Mouse (Mus musculus): ENCODE measurements around the gene Zfp184. TPM values are rescaled to one million over a fixed set of nuclear protein-coding genes. Genes with fewer than 3 reads are reported as not detected.

Gene Zfp184
- polyA plus RNA-seq, 1 experiment = 14.5 TPM

- DNase-seq (ENCODE audit: low read depth) = peak; percentile 62
- TF ChIP-seq POLR2A (IDR thresholded peaks at IDR 0.05; ENCODE audit: borderline replicate concordance, extremely low read depth, insufficient read depth, insufficient read length, poor library complexity, severe bottlenecking) (no peak), CTCF (IDR thresholded peaks at IDR 0.05; ENCODE audit: borderline replicate concordance, extremely low read depth, insufficient read depth, insufficient read length) (no peak)
Measured at GRCm38 (mm10) chr13:21994896-21995295, 50.0 kb downstream of the Zfp184 start.

DNA sequence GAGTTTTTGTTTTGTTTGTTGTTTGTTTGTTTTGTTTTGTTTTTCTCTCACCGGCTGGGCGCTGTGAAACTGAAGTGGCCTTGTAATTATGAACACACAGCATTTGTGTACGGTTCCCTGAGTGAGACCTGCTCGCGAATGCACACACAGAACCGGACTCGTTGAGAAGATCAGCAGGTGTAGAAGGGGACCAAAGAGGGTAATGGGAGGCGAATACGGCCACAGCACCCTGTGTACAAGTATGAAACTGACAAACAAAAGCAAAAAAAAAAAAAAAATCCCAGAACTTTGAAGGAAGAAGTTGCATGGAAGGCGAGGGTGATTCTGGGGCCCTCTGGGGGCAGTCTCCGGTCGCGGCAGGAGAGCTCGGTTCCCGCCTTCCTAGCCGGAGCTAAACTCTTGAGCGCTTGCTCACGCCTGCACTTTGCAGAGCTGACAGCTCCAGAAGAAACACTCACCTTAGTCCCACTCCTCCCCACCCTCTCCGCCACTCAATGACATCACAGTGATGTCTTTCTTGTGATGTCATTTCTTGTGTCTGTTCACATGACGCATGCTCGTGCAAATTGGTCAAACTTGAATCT lies 50.5 kb downstream of the Zfp184 start:
- TF ChIP-seq POLR2A (IDR thresholded peaks at IDR 0.05; ENCODE audit: borderline replicate concordance, extremely low read depth, insufficient read depth, insufficient read length, poor library complexity, severe bottlenecking) (no peak), CTCF (IDR thresholded peaks at IDR 0.05; ENCODE audit: borderline replicate concordance, extremely low read depth, insufficient read depth, insufficient read length) (no peak)
- DNase-seq (ENCODE audit: low read depth) = peak; percentile 64

- TF ChIP-seq POLR2A (IDR thresholded peaks at IDR 0.05; ENCODE audit: borderline replicate concordance, extremely low read depth, insufficient read depth, insufficient read length, poor library complexity, severe bottlenecking) (no peak), CTCF (IDR thresholded peaks at IDR 0.05; ENCODE audit: borderline replicate concordance, extremely low read depth, insufficient read depth, insufficient read length) (no peak)
- DNase-seq (ENCODE audit: low read depth) = peak; percentile 62
Measured at GRCm38 (mm10) chr13:21996101-21996839, 51.4 kb downstream of the Zfp184 start.

GRCm38 (mm10) chr13:21996840-21997185 lies 51.9 kb downstream of the Zfp184 start:
- no peak for TF ChIP-seq POLR2A (IDR thresholded peaks at IDR 0.05; ENCODE audit: borderline replicate concordance, extremely low read depth, insufficient read depth, insufficient read length, poor library complexity, severe bottlenecking)
- no peak for TF ChIP-seq CTCF (IDR thresholded peaks at IDR 0.05; ENCODE audit: borderline replicate concordance, extremely low read depth, insufficient read depth, insufficient read length)
- DNase-seq (ENCODE audit: low read depth) = no peak

GRCm38 (mm10) chr13:21997201-21997820 lies 52.4 kb downstream of the Zfp184 start:
- DNase-seq (ENCODE audit: low read depth) = peak; percentile 32
- TF ChIP-seq POLR2A (IDR thresholded peaks at IDR 0.05; ENCODE audit: borderline replicate concordance, extremely low read depth, insufficient read depth, insufficient read length, poor library complexity, severe bottlenecking) (no peak), CTCF (IDR thresholded peaks at IDR 0.05; ENCODE audit: borderline replicate concordance, extremely low read depth, insufficient read depth, insufficient read length) (no peak)

- no peak for DNase-seq (ENCODE audit: low read depth)
- TF ChIP-seq CTCF (IDR thresholded peaks at IDR 0.05; ENCODE audit: borderline replicate concordance, extremely low read depth, insufficient read depth, insufficient read length) (no peak), POLR2A (IDR thresholded peaks at IDR 0.05; ENCODE audit: borderline replicate concordance, extremely low read depth, insufficient read depth, insufficient read length, poor library complexity, severe bottlenecking) (no peak)
Measured at GRCm38 (mm10) chr13:21997821-21998220, 52.9 kb downstream of the Zfp184 start.

- DNase-seq (ENCODE audit: low read depth) = no peak
- TF ChIP-seq CTCF (IDR thresholded peaks at IDR 0.05; ENCODE audit: borderline replicate concordance, extremely low read depth, insufficient read depth, insufficient read length) = no peak
- TF ChIP-seq POLR2A (IDR thresholded peaks at IDR 0.05; ENCODE audit: borderline replicate concordance, extremely low read depth, insufficient read depth, insufficient read length, poor library complexity, severe bottlenecking) = no peak
Measured at GRCm38 (mm10) chr13:21998412-21998811, 53.5 kb downstream of the Zfp184 start.

GRCm38 (mm10) chr13:21999147-21999546 lies 54.3 kb downstream of the Zfp184 start:
- DNase-seq (ENCODE audit: low read depth) = no peak
- no peak for TF ChIP-seq POLR2A (IDR thresholded peaks at IDR 0.05; ENCODE audit: borderline replicate concordance, extremely low read depth, insufficient read depth, insufficient read length, poor library complexity, severe bottlenecking)
- TF ChIP-seq CTCF (IDR thresholded peaks at IDR 0.05; ENCODE audit: borderline replicate concordance, extremely low read depth, insufficient read depth, insufficient read length) = no peak

GRCm38 (mm10) chr13:22001346-22001745 lies 56.5 kb downstream of the Zfp184 start:
- TF ChIP-seq CTCF (IDR thresholded peaks at IDR 0.05; ENCODE audit: borderline replicate concordance, extremely low read depth, insufficient read depth, insufficient read length) (no peak), POLR2A (IDR thresholded peaks at IDR 0.05; ENCODE audit: borderline replicate concordance, extremely low read depth, insufficient read depth, insufficient read length, poor library complexity, severe bottlenecking) (no peak)

DNA sequence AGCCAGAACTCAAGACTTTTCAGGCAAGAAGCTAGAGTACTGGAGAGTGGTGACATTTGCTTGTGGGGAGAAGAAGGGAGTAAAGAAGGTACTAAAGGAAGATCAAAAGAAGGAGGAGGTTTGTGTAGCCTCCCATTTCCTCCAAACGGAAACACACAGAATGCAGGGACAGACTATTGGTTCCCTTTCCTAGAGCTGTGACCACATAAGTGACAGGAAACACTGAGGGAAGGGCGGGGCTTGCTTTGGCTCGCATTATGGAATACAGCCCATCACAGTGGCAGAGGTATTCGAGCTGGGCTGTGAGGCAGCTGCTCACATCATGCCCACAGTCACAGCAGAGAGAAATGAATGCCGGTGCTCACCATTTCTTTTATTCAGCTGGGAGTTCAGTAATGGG lies 56.9 kb downstream of the Zfp184 start:
- TF ChIP-seq POLR2A (IDR thresholded peaks at IDR 0.05; ENCODE audit: borderline replicate concordance, extremely low read depth, insufficient read depth, insufficient read length, poor library complexity, severe bottlenecking) (no peak), CTCF (IDR thresholded peaks at IDR 0.05; ENCODE audit: borderline replicate concordance, extremely low read depth, insufficient read depth, insufficient read length) (no peak)
- no peak for DNase-seq (ENCODE audit: low read depth)

More at GRCm38 (mm10) chr13:22001346-22001745, 56.5 kb downstream of the Zfp184 start:
- no peak for DNase-seq (ENCODE audit: low read depth)

DNA sequence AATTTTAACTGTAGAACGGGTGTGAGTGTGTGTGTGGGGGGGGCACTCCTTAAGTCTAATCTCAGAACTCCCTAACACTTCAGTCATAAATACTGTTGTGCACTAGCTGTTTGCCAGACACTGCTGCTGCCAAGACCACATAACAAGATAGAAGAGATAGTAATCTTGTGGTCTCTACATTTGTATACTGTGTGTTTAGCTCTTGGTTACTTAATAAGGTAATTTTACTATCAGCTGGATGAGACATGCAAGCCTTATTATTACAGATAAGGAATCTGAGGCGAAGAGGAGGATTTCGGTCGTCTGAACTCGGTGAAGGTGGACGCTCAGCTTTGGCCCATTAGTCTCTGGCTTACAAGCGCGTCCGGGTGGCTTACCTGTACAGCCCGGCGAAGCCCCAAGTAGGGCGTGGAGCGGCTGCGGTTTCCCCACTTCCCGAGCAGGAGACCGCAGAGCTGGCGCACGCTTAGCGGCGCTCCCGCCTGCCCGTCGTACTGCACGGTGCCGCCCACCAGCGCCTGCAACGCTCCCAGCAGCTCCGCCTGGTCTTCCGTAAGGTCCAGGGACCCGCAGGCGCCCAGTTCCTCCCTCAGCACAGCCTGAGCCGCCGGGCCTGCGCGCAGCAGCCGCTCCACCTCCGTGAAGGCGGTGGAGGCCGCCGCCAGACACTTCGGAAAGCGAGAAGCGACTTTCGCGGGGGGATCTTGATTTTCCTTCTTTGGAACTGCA lies 60.9 kb downstream of the Zfp184 start:
- TF ChIP-seq POLR2A (IDR thresholded peaks at IDR 0.05; ENCODE audit: borderline replicate concordance, extremely low read depth, insufficient read depth, insufficient read length, poor library complexity, severe bottlenecking) (no peak), CTCF (IDR thresholded peaks at IDR 0.05; ENCODE audit: borderline replicate concordance, extremely low read depth, insufficient read depth, insufficient read length) (no peak)
- peak; percentile 78 for DNase-seq (ENCODE audit: low read depth)
